ENCODE assay signal across 11 mouse cellular contexts in the genomic region with DNA sequence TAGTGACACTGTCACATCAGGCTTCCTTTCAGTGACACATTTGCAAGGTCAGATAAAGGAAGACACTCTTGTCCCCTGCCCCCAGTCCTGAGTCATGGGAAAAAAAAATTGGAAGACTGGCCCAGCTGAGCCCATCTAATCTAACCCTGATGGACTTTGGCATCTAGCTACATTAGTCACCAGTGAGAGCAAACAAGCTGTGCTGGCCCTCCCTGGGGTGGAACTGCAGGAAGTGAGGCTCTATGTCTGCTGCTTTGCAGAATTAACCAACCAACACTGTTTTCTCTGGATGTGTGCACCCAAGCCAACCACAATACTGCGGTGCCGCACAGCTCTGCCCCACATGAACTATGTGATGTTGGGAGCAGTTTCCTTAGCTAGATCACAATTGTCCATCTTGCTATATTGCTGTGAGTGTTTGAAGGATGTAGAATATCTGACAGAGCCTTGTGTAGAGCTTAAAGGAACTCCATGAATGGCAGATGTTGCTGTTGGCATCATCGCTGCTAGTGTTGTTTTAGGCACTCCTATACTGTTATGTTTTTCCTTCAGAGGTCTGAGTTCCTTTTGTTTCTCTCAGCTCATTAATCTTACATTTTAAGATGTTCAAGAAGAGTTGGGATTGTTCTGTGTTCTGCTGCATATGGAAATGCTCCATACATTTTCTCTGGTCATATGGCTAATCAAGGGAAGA. TPM values are rescaled to one million over a fixed set of nuclear protein-coding genes. Genes with fewer than 3 reads are reported as not detected.
A peak's percentile ranks its signal among the peaks of the same experiment; 100 is the strongest.
DNase-seq lines count a peak whose midpoint lies in the region; ATAC-seq and TF ChIP-seq lines count a peak whose summit lies in the region.
"Had no signal": no experiment of that assay in that cellular context is flagged by ENCODE, and none has a peak within 500 bp of the region (broad histone marks: within the 10 kb centered on the region; RNA-seq: fewer than 3 reads in every experiment).

No protein-coding gene starts in this region.

- H3K4me1 ChIP-seq in cortical plate, adult 2 months (ENCODE audit: control insufficient read depth, insufficient read depth, low read length): peaks cover 8% of the 10 kb centered on the region; the same call in 1 of the 2 replicates
- H3K4me1 ChIP-seq in intestine, embryonic 14.5 days (replicated peaks; ENCODE audit: control insufficient read depth, insufficient read depth, low read length): peaks cover 3% of the 10 kb centered on the region; the same call in 1 of the 2 replicates
- peaks cover 10% of the 10 kb centered on the region for H3K4me1 ChIP-seq in liver, embryonic 15.5 days (replicated peaks)
- peaks cover 27% of the 10 kb centered on the region for H3K4me1 ChIP-seq in hindbrain, embryonic 12.5 days
- peaks cover 11% of the 10 kb centered on the region for H3K4me1 ChIP-seq in hindbrain, postnatal 0 days (ENCODE audit: insufficient read depth, low read length)
- H3K4me1 ChIP-seq: embryonic facial prominence, embryonic 12.5 days had no signal

- peak; percentile 96 for ATAC-seq in intestine, embryonic 14.5 days (replicated peaks; ENCODE audit: low FRiP score, low TSS enrichment, low read depth)
- ATAC-seq in liver, embryonic 15.5 days (ENCODE audit: insufficient read depth): peak; percentile 67
- no peak for ATAC-seq in hindbrain, embryonic 12.5 days (ENCODE audit: low FRiP score)
- no peak for ATAC-seq in hindbrain, postnatal 0 days
- ATAC-seq in megakaryocyte progenitor cell, adult 5-6 weeks (replicated peaks; ENCODE audit: poor library complexity): no peak

- TF ChIP-seq CTCF in cortical plate, adult 2 months (IDR thresholded peaks at IDR 0.05; ENCODE audit: extremely low read depth, insufficient read depth, low read length): no peak
- TF ChIP-seq CTCF in hindbrain, postnatal 0 days (IDR thresholded peaks at IDR 0.05; ENCODE audit: low read depth): no peak

- DNase-seq in NIH3T3 (ENCODE audit: low read depth): peak; percentile 81
- DNase-seq in intestine, embryonic 14.5 days (ENCODE audit: low spot score): peak; percentile 55
- no peak for DNase-seq in frontal cortex, postnatal 36 days (ENCODE audit: low spot score in 2 of 2)
- no peak for DNase-seq in hindbrain, postnatal 0 days (ENCODE audit: low spot score)
- DNase-seq: layer of hippocampus, postnatal 36 days had no signal

- no peaks in the 10 kb centered on the region for H3K9me3 ChIP-seq in intestine, embryonic 14.5 days (ENCODE audit: control insufficient read depth, low read length)
- H3K9me3 ChIP-seq in liver, embryonic 15.5 days (replicated peaks): no peaks in the 10 kb centered on the region
- no peaks in the 10 kb centered on the region for H3K9me3 ChIP-seq in hindbrain, embryonic 12.5 days (replicated peaks)
- H3K9me3 ChIP-seq in hindbrain, postnatal 0 days (ENCODE audit: low read length): no peaks in the 10 kb centered on the region
- H3K9me3 ChIP-seq: embryonic facial prominence, embryonic 12.5 days; neural tube, embryonic 13.5 days had no signal

- H3K36me3 ChIP-seq in intestine, embryonic 14.5 days (ENCODE audit: control insufficient read depth, insufficient read depth, low read length): no peaks in the 10 kb centered on the region; the same call in 1 of the 2 replicates
- no peaks in the 10 kb centered on the region for H3K36me3 ChIP-seq in liver, embryonic 15.5 days (replicated peaks)
- peaks cover 10% of the 10 kb centered on the region for H3K36me3 ChIP-seq in hindbrain, embryonic 12.5 days
- H3K36me3 ChIP-seq in hindbrain, postnatal 0 days (ENCODE audit: insufficient read depth, low read length): peaks cover 5% of the 10 kb centered on the region; the same call in 1 of the 2 replicates
- H3K36me3 ChIP-seq: embryonic facial prominence, embryonic 12.5 days had no signal

- TF ChIP-seq POLR2A in cortical plate, adult 2 months (IDR thresholded peaks at IDR 0.05; ENCODE audit: extremely low read depth, insufficient read depth, low read length): no peak

- H3K9ac ChIP-seq in intestine, embryonic 14.5 days (ENCODE audit: low read length): no peak overlapping the region
- H3K9ac ChIP-seq in liver, embryonic 15.5 days: no peak overlapping the region
- H3K9ac ChIP-seq in hindbrain, embryonic 12.5 days: no peak overlapping the region
- no peak overlapping the region for H3K9ac ChIP-seq in hindbrain, postnatal 0 days (replicated peaks; ENCODE audit: low read length)
- H3K9ac ChIP-seq: embryonic facial prominence, embryonic 12.5 days; neural tube, embryonic 13.5 days had no signal

- 0 out of 2 replicates have a peak overlapping the region, but pooled peaks have one; percentile 74 for H3K27ac ChIP-seq in cortical plate, adult 2 months (ENCODE audit: insufficient read depth, low read length)
- H3K27ac ChIP-seq in intestine, embryonic 14.5 days (ENCODE audit: low read depth): 0 out of 2 replicates have a peak overlapping the region, but pooled peaks have one; percentile 57
- H3K27ac ChIP-seq in liver, embryonic 15.5 days (replicated peaks): no peak overlapping the region
- H3K27ac ChIP-seq in hindbrain, embryonic 12.5 days: no peak overlapping the region
- no peak overlapping the region for H3K27ac ChIP-seq in hindbrain, postnatal 0 days
- H3K27ac ChIP-seq: embryonic facial prominence, embryonic 12.5 days; neural tube, embryonic 13.5 days had no signal

- 79% methylated on average over 3 of the region's 3 CpGs for WGBS in intestine, embryonic 14.5 days
- 62% methylated on average over 3 of the region's 3 CpGs for WGBS in liver, embryonic 15.5 days (ENCODE audit: insufficient replicate concordance)
- WGBS in hindbrain, embryonic 12.5 days: 83% methylated on average over 3 of the region's 3 CpGs
- 93% methylated on average over 3 of the region's 3 CpGs for WGBS in hindbrain, postnatal 0 days

- H3K4me3 ChIP-seq in cortical plate, adult 2 months (ENCODE audit: insufficient read depth, low read length): no peak overlapping the region
- no peak overlapping the region for H3K4me3 ChIP-seq in intestine, embryonic 14.5 days (ENCODE audit: low read depth, low read length)
- H3K4me3 ChIP-seq in liver, embryonic 15.5 days (replicated peaks): no peak overlapping the region
- H3K4me3 ChIP-seq in hindbrain, embryonic 12.5 days: no peak overlapping the region
- H3K4me3 ChIP-seq in hindbrain, postnatal 0 days (ENCODE audit: low read length): no peak overlapping the region
- H3K4me3 ChIP-seq: embryonic facial prominence, embryonic 12.5 days; neural tube, embryonic 13.5 days had no signal

- no peaks in the 10 kb centered on the region for H3K27me3 ChIP-seq in intestine, embryonic 14.5 days (replicated peaks; ENCODE audit: control insufficient read depth, insufficient read depth, low read length)
- H3K27me3 ChIP-seq in liver, embryonic 15.5 days: no peaks in the 10 kb centered on the region
- H3K27me3 ChIP-seq in hindbrain, embryonic 12.5 days: no peaks in the 10 kb centered on the region
- no peaks in the 10 kb centered on the region for H3K27me3 ChIP-seq in hindbrain, postnatal 0 days (ENCODE audit: insufficient read depth, low read length)
- H3K27me3 ChIP-seq: embryonic facial prominence, embryonic 12.5 days; neural tube, embryonic 13.5 days had no signal

- H3K4me2 ChIP-seq in intestine, embryonic 14.5 days (ENCODE audit: low read length): no peak overlapping the region
- H3K4me2 ChIP-seq in liver, embryonic 15.5 days: no peak overlapping the region
- no peak overlapping the region for H3K4me2 ChIP-seq in hindbrain, embryonic 12.5 days (replicated peaks)
- no peak overlapping the region for H3K4me2 ChIP-seq in hindbrain, postnatal 0 days (ENCODE audit: low read depth, low read length)
- H3K4me2 ChIP-seq: embryonic facial prominence, embryonic 12.5 days; neural tube, embryonic 13.5 days had no signal

RNA-seq across cellular contexts. Expression of gene Plxna2, which starts 42.6 kb away (rescaled TPM):
- 34.7 and 36.7 TPM in 2 replicates for polyA plus RNA-seq in cortical plate, adult 2 months (2012; rRNA removed)
- 8.4 and 8.9 TPM in 2 replicates for polyA plus RNA-seq in intestine, embryonic 14.5 days (2014; fragmentation: Nextera tagmentation; extraction: Ambion mirVana)
- 1.6 and 2.1 TPM in 2 replicates for polyA plus RNA-seq in liver, embryonic 15.5 days (2015; fragmentation: Nextera tagmentation; extraction: Ambion mirVana)
- polyA plus RNA-seq in hindbrain, embryonic 12.5 days (2016; fragmentation: Nextera tagmentation; extraction: Ambion mirVana): 27.9 and 32.3 TPM in 2 replicates
- total RNA-seq in hindbrain, postnatal 0 days (2014; rRNA removed): 48.2 and 52.0 TPM in 2 replicates
- 11.1 and 11.7 TPM in 2 replicates for polyA plus RNA-seq in hindbrain, postnatal 0 days (2015; fragmentation: Nextera tagmentation; extraction: Ambion mirVana)
- 0.39 and 0.72 TPM in 2 replicates for total RNA-seq in megakaryocyte progenitor cell, adult 5-6 weeks (2015)
- total RNA-seq in megakaryocyte progenitor cell, adult 5-6 weeks (2017): 0.17 and 0.34 TPM in 2 replicates

Comparison
In these comparisons a context has a peak if more than half of its experiments do, and no peak if none do; other contexts are left out.
1. DNase-seq: peak in NIH3T3 (single experiment) and intestine, embryonic 14.5 days (single experiment); none in frontal cortex, postnatal 36 days (0 of 2) and hindbrain, postnatal 0 days (single experiment).
2. H3K27ac ChIP-seq: peak in cortical plate, adult 2 months (single experiment) and intestine, embryonic 14.5 days (single experiment); none in liver, embryonic 15.5 days (single experiment), hindbrain, embryonic 12.5 days (single experiment) and hindbrain, postnatal 0 days (single experiment).
3. ATAC-seq: peak in intestine, embryonic 14.5 days (single experiment) and liver, embryonic 15.5 days (single experiment); none in hindbrain, embryonic 12.5 days (single experiment), hindbrain, postnatal 0 days (single experiment) and megakaryocyte progenitor cell, adult 5-6 weeks (single experiment).